Mouse (Mus musculus) neural tube, embryonic 14.5 days (tissue): ENCODE measurements around the gene Ccdc14. TPM values are rescaled to one million over a fixed set of nuclear protein-coding genes. Genes with fewer than 3 reads are reported as not detected.
"Not testable (repeated sequence)": the region's sequence is repeated elsewhere in the genome, so short reads cannot be mapped to it uniquely, and the experiment has no call there.

Source experiments
- ATAC-seq: fragments of 200-750 bp; cut with Nextera tagmentation; 2 replicates; pipeline ENCODE4 v1.8.0; 2017; ENCODE audit warnings: low read depth, mild to moderate bottlenecking, moderate TSS enrichment, moderate library complexity
- H3K27ac ChIP-seq: fragments of 300-500 bp; sonication (generic); 2 replicates; pipeline ENCODE4 v1.5.1; 2014; ENCODE audit warnings: low read depth, mild to moderate bottlenecking, control low read depth, low read length, moderate library complexity, mixed read lengths
- H3K27me3 ChIP-seq: fragments of 300-500 bp; sonication (generic); 2 replicates; pipeline ENCODE4 v1.6.1; 2014; ENCODE audit warnings: low read length; ENCODE audit not compliant: control insufficient read depth, insufficient read depth
- H3K36me3 ChIP-seq: fragments of 300-500 bp; sonication (generic); 2 replicates; pipeline ENCODE4 v1.6.1; 2014; ENCODE audit warnings: low read length, mixed read lengths; ENCODE audit not compliant: control insufficient read depth, insufficient read depth
- H3K4me1 ChIP-seq: fragments of 300-500 bp; sonication (generic); 2 replicates; pipeline ENCODE4 v1.6.1; 2014; ENCODE audit warnings: low read length; ENCODE audit not compliant: control insufficient read depth, insufficient read depth
- H3K4me2 ChIP-seq: fragments of 300-500 bp; sonication (generic); 2 replicates; pipeline ENCODE4 v1.6.1; 2014; ENCODE audit warnings: mild to moderate bottlenecking, low read depth, low read length, control low read depth
- H3K4me3 ChIP-seq: fragments of 300-500 bp; sonication (generic); 2 replicates; pipeline ENCODE4 v1.5.1; 2014; ENCODE audit warnings: low read depth, low read length, control low read depth, mixed read lengths
- H3K9ac ChIP-seq: fragments of 300-500 bp; sonication (generic); replicated peaks from 2 replicates; pipeline ENCODE4 v1.6.1; 2014; ENCODE audit warnings: low read depth, mild to moderate bottlenecking, control low read depth, low read length, mixed read lengths
- H3K9me3 ChIP-seq: fragments of 300-500 bp; sonication (generic); 2 replicates; pipeline ENCODE4 v1.6.1; 2016; ENCODE audit warnings: low read length; ENCODE audit not compliant: control insufficient read depth
- WGBS: fragments of 180-500 bp; shearing (Covaris S2); extraction: QIAGEN DNeasy Blood & Tissue Kit; methylation state at CpG from one replicate; pipeline ENCODE4 v1.1.7; 2014; 5-methylcytosine and 5-hydroxymethylcytosine counted together
- polyA plus RNA-seq: library from polyadenylated mRNA; unstranded; fragments of >200 nt; fragmentation: Nextera tagmentation; extraction: Ambion mirVana; gene quantifications from 2 replicates; pipeline ENCODE4 v1.2.1, GENCODE M21; 2014

Ccdc14 gene
- polyA plus RNA-seq, result 4.2 and 5.2 TPM in 2 replicates

- peak within 1 kb of the TSS; percentile 61 for H3K9ac ChIP-seq
- ATAC-seq, result peak; percentile 94
- under 1% methylated on average over 50 of the region's 53 CpGs for WGBS
These were observed at the start of gene Ccdc14 for GRCm38 (mm10) chr16:34690334-34691144. Ccdc14 (plus strand) TSS chr16:34690616.

GRCm38 (mm10) chr16:34643511-34644259 is 46.7 kb upstream of the Ccdc14 start:
- no peak overlapping the region for H3K9ac ChIP-seq
- no peak overlapping the region for H3K4me3 ChIP-seq
- 76% methylated on average over 8 of the region's 8 CpGs for WGBS
- no peaks in the 10 kb centered on the region for H3K27me3 ChIP-seq
- no peak overlapping the region for H3K4me2 ChIP-seq
- ATAC-seq, result no peak
- no peaks in the 10 kb centered on the region for H3K4me1 ChIP-seq
- no peaks in the 10 kb centered on the region for H3K36me3 ChIP-seq
- H3K27ac ChIP-seq, result no peak overlapping the region
- H3K9me3 ChIP-seq, result no peaks in the 10 kb centered on the region

More at GRCm38 (mm10) chr16:34690334-34691144, at the start of gene Ccdc14:
- Histone ChIP-seq H3K4me3 (peak within 1 kb of the TSS; percentile 43), H3K4me1 (peaks cover 7% of the 10 kb centered on the region), H3K4me2 (peak within 1 kb of the TSS; percentile 94), H3K27me3 (no peaks in the 10 kb centered on the region), H3K9me3 (no peaks in the 10 kb centered on the region), H3K27ac (peak within 1 kb of the TSS; percentile 71; the same call in 1 of the 2 replicates), H3K36me3 (no peaks in the 10 kb centered on the region)

GRCm38 (mm10) chr16:34649621-34650020 is 40.8 kb upstream of the Ccdc14 start, which contains the start of gene Ropn1:
Ropn1 (plus strand) TSS chr16:34649921.
- ATAC-seq, result no peak
- WGBS, result 68% methylated on average over 7 of the region's 7 CpGs
- Histone ChIP-seq H3K4me2 (no peak within 1 kb of the TSS), H3K36me3 (no peaks in the 10 kb centered on the region), H3K4me3 (no peak within 1 kb of the TSS), H3K9me3 (no peaks in the 10 kb centered on the region), H3K4me1 (no peaks in the 10 kb centered on the region), H3K27me3 (no peaks in the 10 kb centered on the region), H3K9ac (no peak within 1 kb of the TSS), H3K27ac (no peak within 1 kb of the TSS)

- H3K4me1 ChIP-seq, result peaks cover 3% of the 10 kb centered on the region; the same call in 1 of the 2 replicates
- H3K36me3 ChIP-seq, result no peaks in the 10 kb centered on the region
- H3K4me2 ChIP-seq, result no peak overlapping the region
- no peaks in the 10 kb centered on the region for H3K27me3 ChIP-seq
- no peak for ATAC-seq
- H3K9ac ChIP-seq, result no peak overlapping the region
- H3K4me3 ChIP-seq, result no peak overlapping the region
- 92% methylated on average over 5 of the region's 5 CpGs for WGBS
- no peaks in the 10 kb centered on the region for H3K9me3 ChIP-seq
- no peak overlapping the region for H3K27ac ChIP-seq
These were observed 37.4 kb upstream of the Ccdc14 start for GRCm38 (mm10) chr16:34653023-34653422.

- H3K4me1 ChIP-seq, ATAC-seq, H3K9me3 ChIP-seq, H3K27me3 ChIP-seq, H3K27ac ChIP-seq, H3K36me3 ChIP-seq, H3K9ac ChIP-seq: not testable (repeated sequence)
- H3K4me3 ChIP-seq, result peak overlapping the region; percentile 22
- WGBS, result 3% methylated on average over 16 of the region's 16 CpGs
- H3K4me2 ChIP-seq, result peak overlapping the region; percentile 45
These were observed 32.9 kb upstream of the Ccdc14 start for GRCm38 (mm10) chr16:34657566-34657965.

GRCm38 (mm10) chr16:34657983-34658382 is 32.4 kb upstream of the Ccdc14 start:
- WGBS, result 31% methylated on average over 5 of the region's 5 CpGs
- H3K9me3 ChIP-seq, result no peaks in the 10 kb centered on the region
- peaks cover 4% of the 10 kb centered on the region; the same call in 1 of the 2 replicates for H3K4me1 ChIP-seq
- H3K9ac ChIP-seq, result no peak overlapping the region
- peak overlapping the region; percentile 45 for H3K4me2 ChIP-seq
- peak overlapping the region; percentile 22 for H3K4me3 ChIP-seq
- no peak for ATAC-seq
- no peak overlapping the region for H3K27ac ChIP-seq
- no peaks in the 10 kb centered on the region for H3K36me3 ChIP-seq
- no peaks in the 10 kb centered on the region for H3K27me3 ChIP-seq

- H3K9ac ChIP-seq, result no peak overlapping the region
- peak overlapping the region; percentile 45 for H3K4me2 ChIP-seq
- no peak for ATAC-seq
- H3K36me3 ChIP-seq, result no peaks in the 10 kb centered on the region
- no peaks in the 10 kb centered on the region for H3K9me3 ChIP-seq
- no peak overlapping the region for H3K27ac ChIP-seq
- WGBS, result 46% methylated on average over 11 of the region's 11 CpGs
- H3K4me1 ChIP-seq, result peaks cover 4% of the 10 kb centered on the region; the same call in 1 of the 2 replicates
- no peaks in the 10 kb centered on the region for H3K27me3 ChIP-seq
- H3K4me3 ChIP-seq, result no peak overlapping the region
These were observed 32.0 kb upstream of the Ccdc14 start for GRCm38 (mm10) chr16:34658388-34658787.

GRCm38 (mm10) chr16:34664553-34664952 is 25.9 kb upstream of the Ccdc14 start:
- no peaks in the 10 kb centered on the region for H3K27me3 ChIP-seq
- H3K36me3 ChIP-seq, result no peaks in the 10 kb centered on the region
- H3K9ac ChIP-seq, result no peak overlapping the region
- no peaks in the 10 kb centered on the region for H3K9me3 ChIP-seq
- ATAC-seq, result no peak
- no peaks in the 10 kb centered on the region for H3K4me1 ChIP-seq
- no peak overlapping the region for H3K4me2 ChIP-seq
- H3K27ac ChIP-seq, result no peak overlapping the region
- WGBS, result 71% methylated on average over 3 of the region's 3 CpGs
- no peak overlapping the region for H3K4me3 ChIP-seq
